Mouse (Mus musculus) ES-E14 (cell line): ENCODE data around the gene Dnajc14.

ENCODE experiments used
- HCFC1 ChIP-seq: IDR thresholded peaks from 2 replicates; pipeline ENCODE4 v1.6.1; 2012; ENCODE audit warnings: low read length, inconsistent platforms, borderline replicate concordance; ENCODE audit not compliant: insufficient read depth
- ZNF384 ChIP-seq: IDR thresholded peaks from 2 replicates; pipeline ENCODE4 v1.6.1; 2012; ENCODE audit warnings: low read depth, low read length, inconsistent platforms

GRCm38 (mm10) chr10:128848426-128848825 lies 44.6 kb downstream of the Dnajc14 start:
- TF ChIP-seq HCFC1, result no peak
- no peak for TF ChIP-seq ZNF384
